Mouse (Mus musculus) E14TG2a.4 (cell line): ENCODE results near the gene Snai3.

Experiments used
- H3K27me3 ChIP-seq: 2 replicates; pipeline ENCODE4 v1.6.1; 2014; ENCODE audit warnings: low read length, control low read depth; ENCODE audit not compliant: insufficient read depth
- H3K36me3 ChIP-seq: 2 replicates; pipeline ENCODE4 v1.6.1; 2014; ENCODE audit warnings: low read length, control low read depth; ENCODE audit not compliant: insufficient read depth
- H3K4me1 ChIP-seq: replicated peaks from 2 replicates; pipeline ENCODE4 v1.6.1; 2014; ENCODE audit warnings: low read depth, low read length, control low read depth
- H3K4me3 ChIP-seq: replicated peaks from 2 replicates; pipeline ENCODE4 v1.5.1; 2014; ENCODE audit warnings: mild to moderate bottlenecking, low read length
- H3K9me3 ChIP-seq: 2 replicates; pipeline ENCODE4 v1.6.1; 2014; ENCODE audit warnings: low read length, control low read depth
- CTCF ChIP-seq: conservative IDR thresholded peaks from 2 replicates; pipeline ENCODE4 v1.5.1; 2014; ENCODE audit warnings: low read length
- NANOG ChIP-seq: IDR thresholded peaks from 2 replicates; pipeline ENCODE4 v1.6.1; 2014; ENCODE audit warnings: borderline replicate concordance, low read length, mixed read lengths
- POU5F1 ChIP-seq: IDR thresholded peaks from 2 replicates; pipeline ENCODE4 v1.6.1; 2014; ENCODE audit warnings: low read length, borderline replicate concordance

Snai3 gene

DNA sequence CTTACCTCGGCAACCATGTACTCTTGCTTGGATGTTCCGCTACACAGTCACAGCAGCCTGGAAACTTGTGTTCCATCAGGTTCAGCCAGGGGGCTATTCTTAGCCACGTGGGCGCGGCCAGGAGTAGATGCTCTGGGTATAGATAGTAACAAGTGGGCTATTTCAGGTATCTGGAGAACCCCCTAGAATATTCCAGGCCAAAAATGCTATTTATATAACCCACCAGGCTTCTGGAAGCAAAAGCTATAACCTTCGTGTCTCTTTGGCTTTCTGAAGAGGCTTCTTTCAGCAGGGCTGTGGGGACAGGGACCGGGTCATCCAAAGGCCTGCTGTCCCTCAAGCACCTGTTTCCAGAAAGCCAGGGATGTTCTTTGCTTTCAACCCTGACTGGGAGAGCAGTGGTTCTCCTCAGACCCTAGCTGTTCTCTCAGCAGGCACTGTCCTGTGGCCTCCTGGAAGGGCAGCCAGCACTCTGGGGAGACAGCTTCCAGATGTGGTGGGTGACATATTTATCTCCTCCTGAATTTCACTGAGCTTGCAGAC lies 9.3 kb downstream of the Snai3 start:
- no peak overlapping the region for H3K4me3 ChIP-seq
- TF ChIP-seq CTCF = no peak
- TF ChIP-seq NANOG = no peak
- no peak for TF ChIP-seq POU5F1

DNA sequence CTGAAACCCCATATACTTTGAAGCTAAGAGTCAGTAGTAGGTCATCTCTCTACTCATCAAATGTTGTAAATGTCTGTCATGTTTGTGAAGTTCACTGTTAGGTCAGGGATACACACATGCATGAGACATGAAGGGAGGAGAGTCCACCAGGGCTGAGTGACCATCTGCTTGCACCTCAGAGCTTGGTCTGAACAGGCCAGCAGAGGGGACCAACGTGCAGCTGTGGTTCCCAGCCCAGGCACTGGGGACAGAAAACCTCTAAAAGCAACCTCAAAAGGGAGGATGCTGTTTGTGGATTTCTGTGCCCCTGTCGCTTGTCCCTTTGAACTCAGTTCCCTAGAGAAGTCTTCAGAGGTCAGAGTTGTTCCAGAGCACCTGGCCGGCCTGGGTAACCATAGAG lies 15.3 kb downstream of the Snai3 start:
- TF ChIP-seq NANOG (no peak), CTCF (no peak), POU5F1 (no peak)
- H3K4me1 ChIP-seq = peaks cover 43% of the 10 kb centered on the region
- H3K9me3 ChIP-seq = no peaks in the 10 kb centered on the region
- H3K27me3 ChIP-seq = peaks cover 9% of the 10 kb centered on the region; the same call in 1 of the 2 replicates
- H3K36me3 ChIP-seq = peaks cover 8% of the 10 kb centered on the region
- H3K4me3 ChIP-seq = no peak overlapping the region

More for the DNA sequence above, 9.3 kb downstream of the Snai3 start:
- H3K4me1 ChIP-seq = peaks cover 32% of the 10 kb centered on the region
- H3K9me3 ChIP-seq = no peaks in the 10 kb centered on the region
- peaks cover 24% of the 10 kb centered on the region for H3K36me3 ChIP-seq
- H3K27me3 ChIP-seq = peaks cover 9% of the 10 kb centered on the region; the same call in 1 of the 2 replicates

DNA sequence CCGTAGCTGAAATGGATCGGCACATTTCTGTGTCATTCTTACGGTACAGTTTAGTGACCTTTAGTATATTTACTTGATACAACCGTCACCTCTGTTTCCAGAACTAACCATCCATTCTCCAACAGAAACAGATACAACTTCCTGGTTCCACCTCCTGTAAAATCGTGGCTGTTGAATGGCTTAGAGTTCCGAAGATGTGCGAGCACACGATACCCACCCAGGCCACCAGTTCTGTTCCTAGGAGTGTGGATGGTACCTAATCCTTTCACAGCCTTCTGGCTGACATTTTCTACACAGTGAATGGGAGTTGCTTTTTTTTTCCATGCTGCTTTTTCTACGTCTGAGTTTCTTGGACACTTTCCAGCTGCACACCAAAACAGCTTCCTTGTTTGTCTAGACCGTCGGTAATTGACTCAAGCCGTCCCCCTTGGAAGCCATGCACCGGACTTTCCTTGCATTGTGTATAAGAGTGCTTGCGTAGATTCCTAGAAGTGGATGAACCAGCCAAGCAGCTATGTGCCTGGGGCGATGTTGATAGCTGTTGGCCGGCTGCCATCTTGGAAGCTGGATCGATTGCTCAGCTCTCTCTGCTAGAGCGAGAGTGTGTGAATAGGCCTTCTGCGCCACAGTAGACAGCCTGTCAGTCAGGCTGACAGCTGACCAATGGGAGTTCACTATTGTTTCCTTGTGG lies 16.3 kb downstream of the Snai3 start:
- H3K27me3 ChIP-seq = peaks cover 9% of the 10 kb centered on the region; the same call in 1 of the 2 replicates
- peaks cover 18% of the 10 kb centered on the region for H3K36me3 ChIP-seq
- no peaks in the 10 kb centered on the region for H3K9me3 ChIP-seq
- H3K4me1 ChIP-seq = peaks cover 53% of the 10 kb centered on the region
- H3K4me3 ChIP-seq = peak overlapping the region; percentile 99
- TF ChIP-seq POU5F1 = no peak
- peak; percentile 8; the same call in 1 of the 2 replicates for TF ChIP-seq NANOG

DNA sequence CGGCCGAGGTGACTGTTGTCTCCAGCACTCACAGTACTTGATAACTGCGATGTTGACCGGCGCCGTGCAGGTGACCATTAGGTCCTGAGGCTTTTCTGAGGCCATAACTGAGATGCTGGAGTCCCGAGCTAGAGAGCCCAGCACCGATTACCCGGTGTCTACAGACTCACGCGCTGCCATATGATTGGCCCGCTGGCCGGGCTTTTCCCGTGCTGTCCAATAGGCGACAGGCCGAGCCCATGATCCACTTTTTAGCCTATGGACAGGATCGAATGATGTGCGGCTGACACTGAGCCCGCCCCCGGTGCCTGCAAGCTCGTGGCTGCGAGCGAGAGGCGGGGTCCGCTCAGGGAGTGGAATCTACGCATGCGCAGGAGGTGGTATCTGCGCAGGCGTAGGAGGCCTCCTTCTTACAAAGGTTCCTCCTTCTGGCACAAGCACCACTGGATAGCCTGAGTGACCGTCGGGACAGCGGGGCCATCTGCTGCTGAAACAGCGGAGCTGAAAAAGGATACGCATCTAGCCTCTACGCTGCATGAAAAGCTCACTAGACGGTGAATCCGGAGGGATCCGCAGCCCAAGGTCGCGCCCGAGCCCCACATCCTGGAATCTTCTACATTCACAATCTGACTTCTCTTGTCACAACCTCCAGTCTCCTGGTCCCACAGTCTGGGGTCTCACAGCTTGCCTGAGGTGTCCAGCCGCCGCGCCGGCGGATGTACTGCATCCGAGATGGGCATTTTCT lies 17.1 kb downstream of the Snai3 start, which contains the start of gene Mvd:
TSS of gene Mvd (minus strand) at position 161 of the 745 bp plus-strand sequence.
- Histone ChIP-seq H3K27me3 (peaks cover 4% of the 10 kb centered on the region; the same call in 1 of the 2 replicates), H3K36me3 (peaks cover 25% of the 10 kb centered on the region), H3K4me3 (peak within 1 kb of the TSS; percentile 99), H3K9me3 (no peaks in the 10 kb centered on the region), H3K4me1 (peaks cover 61% of the 10 kb centered on the region)
- TF ChIP-seq CTCF (no peak), POU5F1 (no peak), NANOG (no peak)

DNA sequence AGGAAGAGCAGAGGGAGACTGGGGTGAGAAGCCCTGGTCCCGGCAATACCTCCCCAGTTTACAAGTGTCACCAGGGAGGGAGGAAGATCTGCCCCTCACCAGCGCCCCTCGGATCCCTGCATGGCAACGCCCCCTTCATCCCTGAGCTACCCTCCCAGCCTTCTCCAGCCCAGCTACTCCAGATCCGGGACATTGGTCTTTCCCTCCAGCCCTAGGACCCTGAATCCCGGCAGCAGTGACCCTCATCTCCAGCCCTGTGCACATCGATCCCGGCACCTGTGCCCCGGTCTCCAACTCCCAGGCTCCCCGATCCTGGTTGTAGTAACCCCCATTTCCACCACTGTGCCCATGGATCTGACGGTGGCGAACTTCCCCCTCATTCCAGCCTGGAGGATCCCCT lies 17.8 kb downstream of the Snai3 start:
- Histone ChIP-seq H3K4me1 (peaks cover 68% of the 10 kb centered on the region), H3K4me3 (peak overlapping the region; percentile 99), H3K9me3 (no peaks in the 10 kb centered on the region), H3K36me3 (peaks cover 32% of the 10 kb centered on the region), H3K27me3 (no peaks in the 10 kb centered on the region)
- no peak for TF ChIP-seq NANOG
- TF ChIP-seq CTCF = no peak
- TF ChIP-seq POU5F1 = no peak

DNA sequence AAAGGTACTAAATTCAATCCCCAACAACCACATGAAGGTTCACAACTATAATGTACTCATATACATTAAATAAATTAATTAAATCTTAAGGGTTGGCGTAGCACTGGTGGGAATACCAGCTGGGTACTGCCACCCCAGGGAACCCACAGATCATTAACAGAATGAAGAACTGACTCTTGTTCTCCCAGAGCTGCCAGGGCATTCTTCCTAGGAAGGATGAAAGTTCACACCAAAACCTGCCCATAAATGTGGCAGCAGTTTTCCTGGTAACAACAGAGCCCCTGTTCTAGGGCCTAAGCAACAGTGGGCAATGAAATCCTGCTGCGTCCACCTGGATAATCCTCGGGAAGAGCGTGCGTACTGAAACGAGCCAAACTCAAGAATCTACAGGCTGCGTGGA lies 18.2 kb downstream of the Snai3 start:
- TF ChIP-seq POU5F1 (no peak), NANOG (no peak), CTCF (no peak)
- H3K9me3 ChIP-seq = no peaks in the 10 kb centered on the region
- peaks cover 36% of the 10 kb centered on the region for H3K36me3 ChIP-seq
- peaks cover 72% of the 10 kb centered on the region for H3K4me1 ChIP-seq
- peak overlapping the region; percentile 99 for H3K4me3 ChIP-seq
- no peaks in the 10 kb centered on the region for H3K27me3 ChIP-seq

DNA sequence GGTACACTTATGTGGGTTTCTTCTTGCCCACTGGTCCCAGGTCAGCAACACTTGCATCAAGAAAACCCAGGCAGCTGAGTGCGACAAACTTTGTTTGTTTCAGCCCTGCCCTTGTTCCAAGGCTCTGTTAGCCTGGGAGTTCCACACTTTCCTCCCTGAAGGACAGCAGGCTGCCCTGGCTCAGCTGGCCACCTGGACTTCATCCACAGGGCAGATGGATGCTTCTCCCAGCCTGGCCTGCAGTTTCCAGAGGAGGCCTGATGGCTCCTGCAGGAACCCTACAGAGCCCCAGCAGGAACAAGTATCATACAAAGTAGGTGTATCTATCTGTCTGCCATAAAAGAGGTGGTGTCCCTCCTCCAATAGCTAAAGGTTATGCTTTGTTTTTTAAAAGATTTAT lies 19.2 kb downstream of the Snai3 start:
- H3K27me3 ChIP-seq = no peaks in the 10 kb centered on the region
- H3K36me3 ChIP-seq = peaks cover 46% of the 10 kb centered on the region
- no peak overlapping the region for H3K4me3 ChIP-seq
- H3K9me3 ChIP-seq = no peaks in the 10 kb centered on the region
- TF ChIP-seq NANOG (no peak), CTCF (no peak), POU5F1 (no peak)
- H3K4me1 ChIP-seq = peaks cover 82% of the 10 kb centered on the region

DNA sequence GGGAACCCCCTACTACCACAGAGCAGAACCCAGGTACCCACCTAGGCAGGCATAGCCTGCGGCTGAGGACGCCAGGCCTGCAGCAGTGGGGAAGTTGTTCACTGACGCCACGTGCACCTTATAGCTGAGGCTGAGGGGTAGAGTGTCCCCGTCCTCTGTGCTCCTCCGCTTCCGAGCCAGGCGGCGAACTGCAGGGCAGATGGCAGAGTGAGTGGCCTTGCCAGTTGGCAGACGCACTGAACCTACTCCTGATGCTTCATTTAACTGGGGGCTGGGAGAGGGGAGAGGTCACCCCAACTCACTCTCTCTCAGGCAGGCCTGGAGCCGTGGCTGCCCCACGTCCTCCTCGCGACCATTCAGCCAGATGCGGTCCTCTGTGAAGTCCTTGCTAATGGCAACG lies 21.2 kb downstream of the Snai3 start:
- H3K9me3 ChIP-seq = no peaks in the 10 kb centered on the region
- TF ChIP-seq CTCF = no peak
- no peak for TF ChIP-seq POU5F1
- H3K4me1 ChIP-seq = peaks cover 77% of the 10 kb centered on the region
- H3K27me3 ChIP-seq = no peaks in the 10 kb centered on the region
- peaks cover 60% of the 10 kb centered on the region for H3K36me3 ChIP-seq
- H3K4me3 ChIP-seq = no peak overlapping the region
